Mouse (Mus musculus) right cerebral cortex, postnatal 25 days (tissue): Measurements from ENCODE around the gene Zfp518a.

Source experiments
- DNase-seq: peaks from one replicate; pipeline ENCODE4 v3.0.0; 2022

The Zfp518a gene

GRCm38 (mm10) chr19:40894519-40895392 lies at the start of gene Zfp518a:
Gene Zfp518a, plus strand, starts transcription at chr19:40894705.
- DNase-seq, result peak; percentile 90

DNA sequence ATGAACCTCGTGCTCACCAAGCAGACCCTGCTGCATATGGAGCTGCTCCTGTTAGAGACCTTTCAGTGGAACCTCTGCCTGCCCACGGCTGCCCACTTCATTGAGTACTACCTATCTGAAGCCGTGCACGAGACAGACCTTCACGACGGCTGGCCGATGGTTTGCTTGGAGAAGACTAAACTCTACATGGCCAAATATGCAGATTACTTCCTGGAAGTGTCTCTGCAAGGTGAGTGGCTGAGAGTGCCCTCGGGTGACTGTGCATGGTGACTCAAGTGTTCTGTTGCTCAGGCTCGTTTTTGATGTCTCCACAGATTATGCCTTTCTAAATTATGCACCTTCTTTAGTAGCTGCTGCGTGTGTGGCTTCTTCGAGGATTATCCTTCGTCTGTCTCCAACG lies 49.8 kb upstream of the Zfp518a start:
- no peak for DNase-seq

DNA sequence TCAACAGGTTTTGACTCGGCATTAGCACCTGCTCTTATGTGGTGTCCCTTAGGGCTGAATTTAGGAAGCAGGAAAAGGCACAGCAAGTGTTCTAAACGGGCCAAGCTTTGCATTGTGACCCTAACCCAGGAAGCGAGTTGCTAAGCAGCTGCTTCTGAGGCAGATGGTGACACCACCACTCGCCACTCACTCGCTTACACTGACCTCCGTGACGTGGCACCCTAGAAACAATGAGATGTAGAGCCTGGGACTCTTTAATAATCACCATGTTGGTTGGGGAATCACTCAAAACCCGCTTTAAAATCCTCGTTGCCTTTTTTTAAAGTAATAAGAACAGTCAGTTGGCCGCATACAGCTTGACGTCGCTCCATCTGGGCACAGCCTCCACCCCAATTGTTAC lies 45.1 kb upstream of the Zfp518a start:
- DNase-seq, result no peak

GRCm38 (mm10) chr19:40859555-40859954 lies 35.0 kb upstream of the Zfp518a start:
- no peak for DNase-seq

GRCm38 (mm10) chr19:40868284-40868683 lies 26.2 kb upstream of the Zfp518a start:
- no peak for DNase-seq

GRCm38 (mm10) chr19:40869425-40870105 lies 24.9 kb upstream of the Zfp518a start:
- no peak for DNase-seq

DNA sequence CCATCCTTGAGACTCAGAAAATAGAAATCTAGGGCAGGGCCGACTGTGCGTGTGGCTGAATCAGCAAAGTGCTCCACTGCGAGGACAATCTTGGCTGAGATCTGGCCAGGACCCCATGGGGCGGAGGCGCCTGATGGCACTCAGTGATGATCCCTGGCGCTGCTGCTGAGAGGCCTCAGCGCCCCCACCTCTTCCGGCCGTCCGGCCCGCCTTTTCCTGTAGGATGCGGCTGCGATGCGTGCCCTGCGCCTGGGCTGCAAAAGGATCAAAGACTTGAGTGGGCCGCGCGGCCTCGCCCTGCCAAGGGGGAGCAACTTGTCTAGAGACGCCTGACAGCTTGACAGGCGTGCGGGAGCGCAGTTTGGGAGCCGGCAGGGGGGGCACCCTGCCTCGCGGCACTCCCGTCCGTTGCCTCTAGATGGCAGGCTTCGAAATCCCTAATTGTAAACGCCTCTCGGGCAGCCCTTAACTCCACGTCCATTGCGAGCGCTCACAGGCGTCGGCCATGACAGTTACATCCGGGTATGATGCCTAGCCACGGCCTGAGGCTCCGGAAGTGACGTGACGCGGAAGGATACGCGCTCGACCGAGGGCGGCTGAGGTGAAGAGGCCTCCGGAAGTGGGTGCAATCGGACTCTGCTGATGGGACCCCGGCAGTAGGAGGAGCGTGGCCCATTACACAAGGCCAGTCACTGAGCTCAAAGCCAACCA lies 21.4 kb upstream of the Zfp518a start:
- DNase-seq, result peak; percentile 84

- no peak for DNase-seq
These were observed 12.8 kb upstream of the Zfp518a start for GRCm38 (mm10) chr19:40881700-40882099.

DNA sequence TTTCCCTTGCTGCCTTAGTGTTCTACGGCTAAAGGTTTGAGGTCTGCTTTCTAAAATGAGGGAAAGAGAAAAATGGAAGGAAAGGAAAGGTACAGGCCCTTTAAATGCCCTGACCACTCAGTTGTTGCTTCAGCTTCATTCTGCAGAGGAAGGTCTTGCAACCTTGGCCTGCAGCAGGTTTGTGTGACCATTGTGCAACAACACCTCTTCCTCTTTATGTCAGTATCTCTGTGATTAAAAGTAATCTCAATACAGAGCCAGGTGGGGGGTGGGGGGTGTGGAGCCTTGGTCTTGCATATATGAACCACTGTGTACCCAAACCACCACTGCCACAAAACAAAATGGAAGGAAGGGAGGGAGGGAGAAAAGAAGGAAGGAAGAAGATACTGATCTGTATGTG lies 5.6 kb upstream of the Zfp518a start:
- no peak for DNase-seq

DNA sequence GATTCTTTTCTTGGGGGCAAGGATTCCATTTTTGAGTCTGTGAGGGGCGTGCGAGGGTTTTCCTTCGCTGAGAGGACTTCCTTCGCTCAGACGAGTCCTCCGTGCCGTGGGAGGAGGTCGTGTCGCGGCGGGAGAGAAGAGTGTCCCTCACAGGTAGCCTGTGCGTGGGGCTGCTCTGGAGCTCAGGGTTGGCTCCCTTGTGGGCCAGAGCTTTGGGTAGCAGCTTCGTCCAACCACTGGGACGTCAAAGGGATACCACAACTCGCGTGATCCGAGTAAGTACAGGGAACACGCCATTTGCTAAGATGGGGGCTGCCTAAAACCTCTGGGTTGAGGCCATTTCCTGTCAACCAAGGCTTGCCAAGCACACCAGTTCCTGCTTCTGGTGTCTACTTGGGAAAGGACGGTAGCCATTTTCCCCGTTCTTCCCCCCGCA lies 416 bp upstream of the Zfp518a start:
- no peak for DNase-seq

DNA sequence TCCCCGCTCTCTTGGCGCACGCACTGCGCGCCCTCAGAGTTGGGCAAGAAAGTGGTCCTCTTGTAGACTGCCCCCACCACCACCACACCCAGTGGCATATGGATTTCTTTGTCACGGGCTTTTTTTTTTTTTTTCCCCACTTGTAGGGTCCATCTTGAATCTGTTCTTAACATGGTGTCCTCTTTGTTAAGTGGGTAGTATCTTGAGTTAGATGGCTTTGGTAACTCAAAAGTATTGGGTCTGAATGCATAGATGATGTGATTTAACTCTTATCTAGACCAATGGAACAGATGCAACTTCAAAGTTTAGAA lies 843 bp downstream of the Zfp518a start:
- DNase-seq, result no peak

- no peak for DNase-seq
These were observed 37.3 kb downstream of the Zfp518a start for GRCm38 (mm10) chr19:40931581-40932369.

DNA sequence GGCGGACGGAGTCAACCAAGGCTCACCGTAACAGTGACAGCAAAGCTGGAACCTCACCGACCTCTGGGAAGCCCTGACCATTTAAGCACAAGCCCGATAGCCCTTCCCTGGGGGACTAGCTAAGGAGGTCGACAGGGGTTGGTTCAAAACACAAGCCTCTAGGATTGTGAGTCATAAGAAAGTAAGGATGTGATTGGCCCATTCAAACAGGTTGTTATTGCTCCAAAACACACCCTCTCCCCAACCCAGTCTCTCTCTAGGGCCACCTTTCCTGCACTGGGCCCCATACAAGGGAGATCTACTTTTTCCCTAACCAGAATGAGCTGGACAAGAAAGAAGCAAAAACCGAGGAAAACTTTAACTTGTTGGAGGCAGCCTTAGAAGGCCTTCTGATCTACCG lies 40.9 kb downstream of the Zfp518a start:
- no peak for DNase-seq

- no peak for DNase-seq
These were observed 41.5 kb downstream of the Zfp518a start for GRCm38 (mm10) chr19:40936038-40936437.

DNA sequence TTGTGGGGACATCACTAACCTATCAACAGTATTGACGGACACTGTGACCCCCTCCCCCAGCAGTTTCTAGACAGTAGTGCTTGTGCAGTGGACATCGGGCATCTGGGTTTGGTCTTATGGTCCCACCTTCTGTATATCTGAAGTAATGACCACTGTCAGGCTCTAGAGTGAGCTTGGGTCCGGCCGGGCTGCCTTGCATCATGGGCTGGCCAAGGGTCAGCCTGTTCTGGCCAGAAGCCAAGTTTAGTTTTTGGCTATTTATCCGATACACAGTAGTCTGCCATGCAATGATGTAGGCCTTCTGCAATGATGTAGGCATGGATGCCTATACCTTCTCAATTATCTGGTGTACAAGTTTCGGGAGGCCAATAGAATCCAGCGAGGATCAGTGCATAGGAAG lies 49.0 kb downstream of the Zfp518a start:
- no peak for DNase-seq

- no peak for DNase-seq
These were observed 52.6 kb downstream of the Zfp518a start for GRCm38 (mm10) chr19:40946937-40947577.

DNA sequence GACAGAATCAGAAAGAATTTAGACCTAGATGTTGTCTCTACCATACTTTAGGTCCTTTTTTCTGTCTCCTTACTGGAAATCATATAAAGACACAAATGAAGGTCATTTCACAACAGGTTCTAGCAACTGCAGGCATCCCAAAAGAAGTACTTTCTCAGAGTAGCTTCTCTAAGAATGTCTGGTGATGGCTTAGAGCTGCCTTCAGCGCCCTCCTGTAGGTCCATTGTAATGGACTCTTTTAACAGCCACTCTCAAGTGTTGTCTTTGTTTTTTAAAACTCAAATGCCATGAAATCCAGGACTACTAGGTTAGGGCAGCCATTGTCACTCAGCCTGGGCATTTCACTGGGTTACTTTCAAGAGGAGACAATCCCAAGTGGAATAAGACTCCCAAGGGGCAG lies 64.5 kb downstream of the Zfp518a start:
- no peak for DNase-seq

DNA sequence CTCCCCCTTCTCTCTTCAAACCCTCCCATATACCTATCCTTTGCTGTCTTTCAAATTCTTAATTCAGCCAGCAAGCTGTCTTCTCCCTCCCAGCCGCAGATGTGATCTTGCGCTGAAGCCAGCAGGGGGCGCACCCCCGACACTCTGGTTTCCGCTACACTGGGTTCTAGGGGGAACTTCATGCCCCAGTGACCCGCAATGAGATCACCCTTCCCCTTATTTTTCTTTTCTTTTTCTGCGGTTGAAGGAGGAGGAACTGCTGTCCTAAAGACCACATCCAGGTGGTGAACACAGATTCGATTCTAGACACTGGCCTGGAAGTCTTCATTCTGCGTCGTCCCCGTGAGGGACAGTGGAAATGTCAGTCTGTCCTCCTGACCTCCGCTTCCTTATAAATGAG lies 68.5 kb downstream of the Zfp518a start:
- no peak for DNase-seq

DNA sequence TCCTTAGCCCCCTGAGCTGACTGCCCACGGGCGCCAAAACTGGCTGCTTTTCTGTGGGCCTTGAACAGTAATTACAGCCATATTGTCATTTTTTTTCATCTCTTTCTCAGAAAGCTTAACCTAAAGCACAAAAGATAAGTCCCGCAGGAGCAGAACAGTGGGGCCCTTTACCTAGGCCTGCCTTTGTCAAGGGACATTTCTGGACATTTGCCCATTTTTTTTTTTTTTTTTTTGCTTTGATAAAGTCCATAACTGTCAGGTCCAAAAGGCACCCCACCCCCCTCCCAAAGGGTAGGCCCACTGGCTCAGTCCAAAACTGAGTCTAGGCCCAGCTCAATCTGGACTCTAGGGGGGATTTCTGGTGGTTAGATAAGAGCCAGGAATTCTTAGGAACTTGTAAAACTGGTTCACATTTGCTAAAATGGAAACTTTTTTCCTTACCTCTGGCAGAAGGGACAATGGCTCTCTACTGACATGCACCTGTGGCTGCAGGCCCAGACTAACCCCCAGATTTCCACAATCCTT lies 69.9 kb downstream of the Zfp518a start:
- DNase-seq, result no peak

- DNase-seq, result no peak
These were observed 70.7 kb downstream of the Zfp518a start for GRCm38 (mm10) chr19:40964936-40965850.
